Mouse (Mus musculus) mouse embryonic stem cell (cell line): Measurements from ENCODE around the gene Ap5z1.

Experiments used
- in situ Hi-C, 2 experiments: fragments of 300-500 bp; cut with MboI; formaldehyde crosslinking; loops; 1 replicate in 1 of 2; 3 replicates in 1 of 2; pipeline ENCODE4 v1.14.3; 2019 to 2020; ENCODE audit warnings: low sequenced_read_pairs in 2 of 2, low pct_unique_long_range_greater_than_20kb in 1 of 2, mixed read lengths in 1 of 2; ENCODE audit not compliant: unreplicated experiment in 1 of 2

The Ap5z1 gene

DNA sequence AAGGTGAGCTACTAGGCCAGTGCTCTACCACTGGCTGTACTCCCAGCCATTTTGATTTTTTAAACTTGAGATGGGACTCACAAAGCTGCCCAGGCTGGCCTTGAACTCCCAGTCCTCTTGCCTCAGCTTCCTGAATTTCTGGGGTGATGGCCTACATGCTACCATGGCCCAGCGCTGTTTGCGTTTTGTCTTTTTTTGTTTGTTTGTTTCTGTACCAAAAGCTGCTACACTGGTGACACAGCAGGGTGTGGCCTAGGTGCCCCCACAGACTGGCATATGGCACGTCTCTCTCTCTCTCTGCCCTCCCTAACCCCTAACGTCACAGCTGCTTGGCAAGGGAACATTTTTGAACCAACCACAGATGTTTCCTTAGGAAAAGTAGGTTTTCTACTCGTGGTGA is 3.9 kb upstream of the Ap5z1 start:
- in situ Hi-C loops = no loop called here

DNA sequence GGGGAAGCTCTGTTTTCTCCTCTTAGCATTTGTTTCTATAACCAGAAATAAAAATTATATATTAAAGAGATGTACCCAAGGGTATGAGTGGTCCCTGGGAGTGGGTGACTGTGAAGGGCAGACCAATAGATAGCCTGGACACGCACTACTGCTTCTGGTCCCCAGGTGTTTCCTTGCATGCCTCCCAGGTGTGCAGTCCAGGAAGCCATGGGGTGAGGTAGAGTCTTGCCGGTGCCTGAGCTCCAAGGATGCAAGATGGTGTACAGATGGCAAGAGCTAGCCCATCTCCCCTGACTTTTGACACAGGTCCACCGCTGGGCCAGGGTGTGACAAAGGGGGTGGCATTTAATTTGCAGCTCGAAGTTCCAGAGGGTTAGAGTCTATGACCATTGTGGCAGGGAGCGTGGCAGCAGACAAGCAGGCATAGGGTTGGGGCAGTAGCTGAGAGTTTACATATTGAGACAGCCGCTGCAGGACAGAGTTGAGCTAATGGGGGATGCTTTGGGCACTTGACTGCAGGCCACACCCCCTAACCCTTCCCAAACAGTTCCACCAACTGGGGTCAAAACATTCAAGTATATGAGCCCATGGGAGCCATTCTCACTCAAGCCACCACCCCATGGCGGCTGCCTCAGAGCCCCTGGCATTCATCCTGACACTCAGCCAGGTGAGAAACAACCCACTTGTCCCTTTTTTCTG is 1.7 kb upstream of the Ap5z1 start:
- in situ Hi-C loops = no loop called here

DNA sequence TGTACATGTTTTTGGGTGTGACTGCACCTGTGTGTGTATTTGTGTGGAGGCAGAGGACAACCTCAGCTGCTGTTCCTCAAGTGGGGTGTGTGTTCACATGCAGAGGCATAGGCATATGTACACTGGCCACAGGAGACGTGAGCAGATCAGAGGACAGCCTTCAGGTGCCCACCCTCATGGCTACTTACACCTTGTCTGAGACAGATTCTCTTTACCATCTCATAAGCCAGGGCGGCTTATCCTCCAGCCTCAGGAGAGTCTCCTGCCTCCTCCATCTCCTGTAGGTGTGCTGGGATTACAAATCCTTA is 1.1 kb upstream of the Ap5z1 start:
- in situ Hi-C loops = no loop called here

DNA sequence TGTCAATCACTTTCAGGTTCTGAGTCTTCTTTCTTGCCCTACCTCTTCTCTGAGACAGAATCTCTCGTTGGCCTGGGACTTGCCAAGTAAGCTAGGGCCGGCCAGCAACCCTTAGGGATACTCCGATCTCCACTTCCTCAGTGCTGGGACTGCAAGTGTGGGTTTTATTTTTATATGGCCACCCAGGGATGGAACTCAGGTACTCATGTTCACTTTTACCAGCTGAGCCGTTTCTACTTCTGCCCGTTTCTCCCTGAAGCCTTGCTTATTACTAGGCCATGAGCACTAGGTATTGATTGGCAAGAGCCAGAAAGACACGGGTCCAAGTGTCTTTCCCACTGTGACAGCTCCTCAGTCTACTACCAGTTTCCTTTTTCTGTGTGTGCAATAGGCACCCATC is 733 bp upstream of the Ap5z1 start:
- in situ Hi-C loops = no loop called here

DNA sequence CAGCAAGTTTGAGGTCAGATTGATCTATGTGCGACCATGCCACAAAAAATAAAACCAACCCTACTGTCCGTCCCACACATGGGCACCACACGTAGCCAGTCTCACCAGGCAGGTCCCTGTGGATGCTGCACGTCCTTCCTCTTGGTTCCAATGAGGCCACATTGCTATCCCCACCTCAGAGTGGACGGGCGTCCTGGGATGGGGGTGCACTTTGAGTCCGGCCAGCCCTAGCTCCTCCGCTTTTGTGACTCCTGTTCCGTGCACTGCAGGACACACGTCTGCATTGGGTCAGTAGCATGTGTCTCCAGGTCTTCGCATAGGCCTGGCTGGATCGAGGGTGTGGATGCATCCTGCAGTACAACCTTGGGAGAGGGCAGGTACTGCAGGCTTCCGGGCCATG is 4.6 kb downstream of the Ap5z1 start:
- in situ Hi-C loops = no loop called here

DNA sequence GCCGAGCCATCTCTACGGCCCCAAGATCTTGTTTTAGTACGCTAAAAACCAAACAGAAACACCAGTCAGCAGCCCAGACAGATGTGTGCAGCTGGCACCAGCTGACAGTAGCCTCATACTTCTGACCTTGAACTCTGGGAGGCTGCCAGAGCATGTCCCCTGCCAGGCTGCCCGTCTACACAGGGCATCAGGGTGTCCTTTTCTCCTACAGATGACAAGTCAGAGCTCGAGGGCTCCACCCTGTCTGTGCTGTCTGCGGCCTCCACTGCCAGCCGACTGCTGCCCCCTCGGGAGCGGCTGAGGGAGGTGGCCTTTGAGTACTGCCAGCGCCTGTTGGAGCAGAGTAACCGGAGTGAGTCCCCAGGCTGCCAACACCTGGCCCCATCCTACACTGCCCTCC is 6.1 kb downstream of the Ap5z1 start:
- in situ Hi-C loops = no loop called here

DNA sequence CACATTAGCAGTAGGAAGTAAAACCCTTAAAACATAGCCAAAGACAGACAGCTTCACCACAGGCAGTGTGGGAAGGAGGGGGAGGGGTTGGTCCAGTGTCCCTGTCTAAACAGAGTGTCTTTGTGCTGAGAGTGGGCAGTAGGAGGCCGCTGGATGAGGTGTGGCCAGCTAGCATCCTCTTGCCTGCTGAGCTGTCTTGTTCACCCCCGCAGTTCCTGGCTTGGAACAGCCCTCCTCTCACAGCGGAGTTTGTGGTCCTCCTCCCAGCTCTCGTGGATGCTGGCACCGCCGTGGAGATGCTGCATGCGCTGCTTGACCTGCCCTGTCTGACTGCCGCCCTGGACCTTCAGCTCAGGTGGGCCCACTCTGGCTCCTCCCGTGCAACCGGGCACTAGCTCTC is 10.0 kb downstream of the Ap5z1 start:
- in situ Hi-C loops = no loop called here

DNA sequence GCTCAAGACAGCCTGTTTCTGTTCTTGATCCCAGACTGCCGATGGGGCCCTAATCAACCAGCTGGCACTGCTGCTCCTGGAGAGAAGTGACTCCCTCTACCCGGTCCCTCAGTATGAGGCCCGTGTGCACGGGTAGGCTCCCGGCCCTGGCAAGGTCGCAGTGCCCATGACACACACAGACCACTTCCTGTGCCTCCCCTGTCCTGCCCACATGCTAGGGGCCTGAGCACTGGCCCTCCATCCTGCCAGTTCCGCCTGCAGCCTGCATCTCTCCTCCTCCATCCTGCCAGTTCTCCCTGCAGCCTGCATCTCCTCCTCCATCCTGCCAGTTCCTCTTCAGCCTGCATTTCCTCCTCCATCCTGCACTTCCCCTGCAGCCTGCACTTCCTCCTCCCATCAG is 11.9 kb downstream of the Ap5z1 start:
- in situ Hi-C loops = loop anchor here in 1 of 2 experiments (25.0 kb wide), 1 partner anchor 387 kb away; no protein-coding TSS in a partner anchor

DNA sequence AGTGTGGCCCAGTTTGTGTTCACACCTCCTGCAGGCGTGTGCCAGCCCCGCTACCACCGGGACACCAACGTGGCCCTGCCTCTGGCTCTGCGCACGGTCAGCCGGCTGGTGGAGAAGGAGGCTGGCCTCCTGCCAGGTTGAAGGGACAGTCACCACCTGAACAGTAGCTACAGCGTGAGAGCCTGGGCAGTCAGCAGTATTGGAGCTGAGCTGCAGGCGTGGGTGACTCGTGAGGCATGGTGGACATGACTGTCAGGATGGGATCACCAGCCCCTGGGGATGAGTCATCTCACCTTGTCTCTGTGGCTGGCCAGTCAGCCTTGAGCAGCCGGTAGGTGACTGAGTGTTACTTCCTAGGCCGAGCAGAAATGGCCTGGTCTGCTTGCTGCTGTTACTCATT is 13.6 kb downstream of the Ap5z1 start:
- in situ Hi-C loops = loop anchor here in 1 of 2 experiments (25.0 kb wide), 1 partner anchor 385 kb away; no protein-coding TSS in a partner anchor

DNA sequence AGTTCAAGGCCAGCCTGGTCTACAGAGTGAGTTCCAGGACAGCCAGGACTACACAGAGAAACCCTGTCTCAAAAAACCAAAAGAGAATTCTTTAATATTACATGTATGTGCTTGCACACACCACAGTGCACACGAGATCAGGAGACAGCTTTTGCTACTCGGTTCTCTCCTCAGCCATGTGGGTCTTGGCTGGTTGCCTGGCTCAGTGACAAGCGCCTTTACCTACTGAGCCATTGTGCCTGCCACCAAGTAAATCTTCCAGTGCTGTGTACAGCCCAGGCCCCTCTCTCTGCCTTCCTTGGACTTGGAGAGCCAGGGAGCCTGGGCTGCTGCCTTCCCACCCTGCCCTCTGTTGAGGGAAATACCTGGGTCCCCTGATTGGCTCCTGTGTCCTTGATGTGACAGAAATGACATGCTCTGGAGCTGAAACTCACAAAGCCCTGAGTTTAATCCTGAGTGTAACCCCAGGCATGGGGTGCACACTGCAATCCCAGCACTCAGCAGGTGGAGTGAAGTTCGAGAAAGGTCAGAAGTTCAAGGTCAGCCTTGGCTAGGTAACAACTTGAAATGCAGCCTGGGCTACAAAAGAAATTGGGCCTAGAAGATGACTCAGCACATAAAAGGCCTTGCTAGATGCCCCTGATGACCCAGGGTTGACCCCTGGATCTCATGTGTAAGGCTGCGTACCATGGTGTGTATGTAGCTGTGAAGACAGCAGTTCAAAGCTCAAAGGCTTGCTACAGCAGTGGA is 14.3 kb downstream of the Ap5z1 start:
- in situ Hi-C loops = loop anchor here in 1 of 2 experiments (25.0 kb wide), 1 partner anchor 384 kb away; no protein-coding TSS in a partner anchor

DNA sequence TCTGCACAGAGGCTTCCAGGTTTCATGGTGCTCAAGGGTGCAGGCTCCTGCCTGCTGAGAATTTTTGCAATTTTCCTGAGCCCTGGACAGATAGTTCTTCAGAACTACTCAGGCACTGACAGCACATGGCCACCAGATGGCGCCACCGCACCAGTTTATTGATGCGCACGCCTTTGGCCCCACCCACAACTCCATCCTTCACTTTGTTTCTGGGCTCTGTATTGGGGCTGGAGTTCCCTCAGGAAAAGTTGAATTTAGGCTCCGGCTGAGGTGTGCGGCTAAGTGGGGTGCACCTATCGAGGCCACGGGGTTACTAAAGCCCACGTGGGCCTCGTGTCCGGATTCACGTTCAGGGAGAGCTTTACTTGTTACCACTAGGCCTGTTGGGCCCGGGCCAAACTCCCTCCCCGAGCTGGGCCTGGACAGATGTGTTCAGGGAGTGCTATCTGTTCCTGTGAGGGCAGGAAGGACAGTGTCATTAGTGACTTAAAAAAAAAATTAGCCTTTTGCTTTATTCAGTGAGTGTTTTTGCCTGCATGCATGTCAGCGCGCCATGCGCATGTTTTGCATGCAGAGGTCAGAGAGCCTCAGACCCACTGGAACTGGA is 15.2 kb downstream of the Ap5z1 start:
- in situ Hi-C loops = loop anchor here in 1 of 2 experiments (25.0 kb wide), 1 partner anchor 383 kb away; no protein-coding TSS in a partner anchor

DNA sequence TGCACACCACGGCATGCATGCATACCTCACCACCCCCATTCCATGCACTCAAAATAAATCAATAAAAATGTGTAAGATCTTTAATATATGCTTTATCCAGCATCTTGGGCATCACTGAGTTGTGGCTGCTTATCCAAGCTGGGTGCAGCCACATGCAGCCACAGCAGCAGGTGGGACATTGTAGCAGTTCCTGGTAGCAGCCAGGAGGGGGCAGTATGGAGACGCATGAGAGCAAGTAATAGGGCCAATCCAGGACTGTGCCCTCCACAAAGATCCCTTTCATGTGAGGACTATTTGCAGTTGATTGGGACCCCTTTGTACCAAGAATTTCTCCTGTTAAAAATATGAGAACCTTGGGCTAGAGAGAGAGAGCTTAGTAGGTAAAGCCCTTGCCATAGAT is 18.8 kb downstream of the Ap5z1 start:
- in situ Hi-C loops = loop anchor here (5.0 to 25.0 kb wide), 5 partner anchors 65 to 380 kb away; partner anchors contain the start of gene Radil (in 1 of the 2)

DNA sequence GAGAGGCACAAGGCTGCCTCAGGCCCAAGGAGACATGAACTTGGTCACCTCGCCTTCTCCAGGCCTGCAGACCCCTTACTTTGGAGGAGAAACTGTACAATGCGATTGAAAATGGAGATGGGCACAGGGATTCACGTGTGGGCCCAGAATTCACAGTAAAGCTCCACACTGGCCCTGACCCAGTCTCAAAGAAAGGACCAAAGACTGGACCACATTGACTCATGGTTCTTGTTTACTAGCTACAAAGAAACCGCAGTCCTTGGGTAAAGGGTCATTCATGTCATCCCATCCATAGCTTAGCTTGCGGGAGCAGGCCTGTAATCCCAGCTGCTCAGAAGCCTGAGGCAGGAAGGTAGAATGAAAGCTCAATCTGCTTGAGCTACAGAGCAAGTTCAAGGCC is 19.8 kb downstream of the Ap5z1 start:
- in situ Hi-C loops = loop anchor here (5.0 to 25.0 kb wide), 5 partner anchors 64 to 379 kb away; partner anchors contain the start of gene Radil (in 1 of the 2)

DNA sequence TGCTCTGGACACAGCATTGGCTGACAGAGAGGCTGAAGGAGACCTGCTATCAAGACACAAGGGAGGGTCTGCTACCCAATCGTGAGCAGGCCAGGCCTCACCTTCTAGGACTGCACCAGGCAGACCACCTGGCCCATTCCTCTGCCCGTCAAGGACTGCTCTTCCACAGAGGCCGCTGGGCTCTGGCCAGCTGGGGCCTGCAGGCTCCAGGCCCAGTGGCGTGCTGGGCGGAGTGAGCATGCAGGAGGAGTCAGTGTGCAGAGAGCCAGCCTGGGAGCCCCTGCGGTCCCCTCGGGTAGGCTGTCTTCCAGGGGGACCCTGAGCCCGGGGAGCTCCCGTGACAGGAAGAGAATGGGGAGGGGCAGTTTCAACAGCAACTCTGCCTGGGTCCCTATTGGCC is 22.9 kb downstream of the Ap5z1 start:
- in situ Hi-C loops = loop anchor here (10.0 to 25.0 kb wide), 3 partner anchors 128 to 376 kb away; no protein-coding TSS in a partner anchor

DNA sequence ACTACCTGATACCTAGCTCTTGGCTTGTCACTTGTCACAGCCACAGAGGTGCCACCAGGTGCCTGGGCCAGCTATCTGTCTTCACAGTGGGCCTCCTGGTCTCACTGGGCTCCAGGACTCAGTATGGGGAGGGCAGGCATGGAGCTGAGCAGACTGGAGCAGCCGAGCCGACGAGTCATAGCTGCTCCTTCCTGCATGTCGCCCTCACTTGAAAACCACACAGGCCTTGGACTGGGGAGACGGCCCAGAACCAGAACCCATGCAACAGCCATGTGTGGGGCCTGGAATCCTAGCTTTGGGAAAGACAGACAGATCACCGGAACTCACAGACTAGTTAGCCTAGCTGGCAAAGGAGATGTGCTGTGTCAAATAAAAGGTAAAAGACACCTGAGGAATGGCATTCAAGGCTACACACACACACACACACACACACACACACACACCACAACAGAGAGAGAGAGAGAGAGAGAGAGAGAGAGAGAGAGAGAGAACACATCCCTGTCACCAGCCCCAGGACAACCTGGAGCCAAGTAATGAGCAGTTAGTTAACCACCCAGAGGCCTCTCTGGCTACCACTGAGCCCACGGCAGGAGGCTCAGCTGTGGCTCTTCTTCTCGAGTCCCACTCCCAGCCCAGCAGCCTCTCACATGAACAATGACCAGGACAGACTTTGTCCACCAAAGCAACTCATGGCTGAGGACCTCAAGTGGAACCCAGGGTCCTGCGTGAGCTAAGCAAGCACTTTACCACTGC is 26.4 kb downstream of the Ap5z1 start:
- in situ Hi-C loops = loop anchor here (10.0 to 25.0 kb wide), 3 partner anchors 125 to 372 kb away; no protein-coding TSS in a partner anchor

DNA sequence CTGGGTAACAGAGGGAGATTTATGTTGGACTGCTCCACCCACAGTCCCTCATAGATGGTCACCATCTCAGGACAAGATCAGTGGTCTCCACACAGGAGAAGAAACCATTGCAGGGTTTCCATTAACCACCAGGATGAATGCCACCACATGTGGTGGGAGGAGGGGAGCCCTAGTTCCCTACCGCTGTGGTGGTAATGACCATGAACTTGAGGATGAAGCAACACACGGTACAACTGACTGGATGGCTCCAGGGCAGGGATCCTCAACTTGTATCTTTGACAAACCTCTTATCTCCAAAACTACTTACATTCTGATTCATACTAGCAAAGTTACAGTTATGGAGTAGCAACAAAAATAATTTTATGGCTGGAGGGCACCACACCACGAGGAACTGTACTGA is 29.6 kb downstream of the Ap5z1 start:
- in situ Hi-C loops = loop anchor here in 1 of 2 experiments (25.0 kb wide), 1 partner anchor 369 kb away; no protein-coding TSS in a partner anchor

DNA sequence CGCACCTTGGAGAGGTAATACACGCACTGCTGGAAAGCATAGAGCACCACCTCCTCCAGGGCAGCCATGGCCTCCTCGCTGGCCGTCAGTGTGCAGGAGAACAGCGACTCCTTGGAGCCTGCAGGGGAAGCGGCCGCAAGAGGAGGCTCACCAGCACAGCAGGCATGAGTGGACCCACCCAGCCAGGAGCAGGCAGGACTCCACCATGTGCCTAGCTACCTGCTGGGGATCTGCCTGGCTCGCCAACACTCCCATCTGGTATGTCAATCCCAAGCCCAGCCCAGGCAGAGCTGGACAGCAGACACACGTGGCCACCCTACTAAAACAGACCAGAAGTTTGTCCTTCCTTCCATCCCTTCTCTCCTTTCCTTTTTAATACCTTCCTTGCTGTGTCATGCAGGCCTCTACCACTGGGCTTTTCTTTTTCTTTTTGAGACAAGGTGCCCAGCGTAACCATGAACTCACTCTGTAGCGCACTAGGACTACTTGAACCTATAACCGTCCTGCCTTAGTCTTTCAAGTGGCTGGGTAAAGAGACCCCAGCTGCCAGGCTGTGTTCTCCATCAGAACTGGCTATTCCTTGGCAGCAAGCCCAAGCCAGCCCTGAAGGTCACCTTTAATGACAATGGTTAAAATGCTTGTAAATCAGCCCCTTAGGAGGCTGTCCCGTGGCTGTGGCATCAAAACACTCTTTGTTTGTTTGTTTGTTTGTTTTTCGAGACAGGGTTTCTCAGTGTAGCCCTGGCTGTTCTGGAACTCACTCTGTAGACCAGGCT is 31.8 kb downstream of the Ap5z1 start:
- in situ Hi-C loops = loop anchor here in 1 of 2 experiments (25.0 kb wide), 1 partner anchor 367 kb away; no protein-coding TSS in a partner anchor

DNA sequence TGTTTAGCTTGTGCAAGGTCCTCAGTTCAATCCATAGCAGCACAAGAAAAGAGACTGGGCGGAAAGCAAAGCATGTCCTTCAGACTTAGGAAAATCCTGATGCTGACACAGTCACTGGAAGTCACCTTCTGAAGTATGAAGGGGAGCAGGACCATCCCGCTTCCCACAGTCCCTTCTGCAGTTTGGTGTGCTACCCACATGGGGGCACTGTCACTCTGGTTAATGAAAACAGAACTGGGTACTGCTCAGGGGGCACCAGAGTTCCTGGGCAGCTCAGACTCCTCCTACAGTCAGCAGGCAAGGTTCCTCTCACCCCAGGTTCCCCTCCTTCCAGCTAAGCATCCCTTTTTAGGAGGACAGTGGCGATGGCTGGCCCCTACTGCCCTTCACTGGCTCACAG is 35.2 kb downstream of the Ap5z1 start:
- in situ Hi-C loops = loop anchor here in 1 of 2 experiments (25.0 kb wide), 1 partner anchor 363 kb away; no protein-coding TSS in a partner anchor
